Mouse (Mus musculus): ENCODE data around the gene Cadm4. TPM values are rescaled to one million over a fixed set of nuclear protein-coding genes. Genes with fewer than 3 reads are reported as not detected.
A peak's percentile ranks its signal among the peaks of the same experiment; 100 is the strongest.

Gene Cadm4
- total and polyA plus RNA-seq, 3 experiments, result 14.0 to 20.4 (median 14.7) TPM

GRCm38 (mm10) chr7:24461376-24462051, 20.3 kb upstream of the Cadm4 start:
- WGBS, result 23% methylated on average over 14 of the region's 14 CpGs
- H3K4me1 ChIP-seq (ENCODE audit: control insufficient read depth, insufficient read depth, low read length), result peaks cover 11% of the 10 kb centered on the region
- no peak overlapping the region for H3K9ac ChIP-seq (ENCODE audit: low read depth, low read length)
- no peaks in the 10 kb centered on the region for H3K36me3 ChIP-seq (ENCODE audit: control insufficient read depth, insufficient read depth, low read length)
- no peaks in the 10 kb centered on the region for H3K79me2 ChIP-seq (replicated peaks; ENCODE audit: control insufficient read depth, insufficient read depth, low read length)
- TF ChIP-seq EP300 (IDR thresholded peaks at IDR 0.05; ENCODE audit: insufficient read depth, low read depth, low read length) (0 out of 2 replicates have a peak, but pooled peaks have one; percentile 31), POLR2A (IDR thresholded peaks at IDR 0.05; ENCODE audit: insufficient read depth, low read depth, low read length) (no peak)
- H3K27me3 ChIP-seq (ENCODE audit: control insufficient read depth, insufficient read depth, low read length), result no peaks in the 10 kb centered on the region
- DNase-seq, result peak; percentile 39 to 40
- H3K27ac ChIP-seq, result peak overlapping the region; percentile 61
- H3K4me3 ChIP-seq, result no peak overlapping the region
- intact Hi-C loops (cut with DNase I), result no loop called here

GRCm38 (mm10) chr7:24462388-24463319, 19.2 kb upstream of the Cadm4 start, which contains the start of gene Plaur:
Plaur (plus strand) TSS chr7:24462484.
- no peaks in the 10 kb centered on the region for H3K79me2 ChIP-seq (replicated peaks; ENCODE audit: control insufficient read depth, insufficient read depth, low read length)
- H3K27me3 ChIP-seq (ENCODE audit: control insufficient read depth, insufficient read depth, low read length), result no peaks in the 10 kb centered on the region
- H3K9ac ChIP-seq (ENCODE audit: low read depth, low read length), result peak within 1 kb of the TSS; percentile 39; the same call in 1 of the 2 replicates
- WGBS, result 2% methylated on average over 27 of the region's 27 CpGs
- DNase-seq, result peak; percentile 57 to 61
- TF ChIP-seq EP300 (IDR thresholded peaks at IDR 0.05; ENCODE audit: insufficient read depth, low read depth, low read length) (no peak), POLR2A (IDR thresholded peaks at IDR 0.05; ENCODE audit: insufficient read depth, low read depth, low read length) (0 out of 2 replicates have a peak, but pooled peaks have one; percentile 18)
- intact Hi-C loops (cut with DNase I), result no loop called here
- H3K4me1 ChIP-seq (ENCODE audit: control insufficient read depth, insufficient read depth, low read length), result peaks cover 11% of the 10 kb centered on the region
- H3K36me3 ChIP-seq (ENCODE audit: control insufficient read depth, insufficient read depth, low read length), result no peaks in the 10 kb centered on the region
- peak within 1 kb of the TSS; percentile 61 for H3K27ac ChIP-seq
- H3K4me3 ChIP-seq, result peak within 1 kb of the TSS; percentile 40

GRCm38 (mm10) chr7:24466835-24467234, 15.0 kb upstream of the Cadm4 start:
- intact Hi-C loops (cut with DNase I), result no loop called here
- WGBS, result 83% methylated on average over 6 of the region's 6 CpGs
- H3K79me2 ChIP-seq (replicated peaks; ENCODE audit: control insufficient read depth, insufficient read depth, low read length), result no peaks in the 10 kb centered on the region
- no peak overlapping the region for H3K9ac ChIP-seq (ENCODE audit: low read depth, low read length)
- TF ChIP-seq CTCF (IDR thresholded peaks at IDR 0.05), result no peak
- peaks cover under 1% of the 10 kb centered on the region for H3K4me1 ChIP-seq (ENCODE audit: control insufficient read depth, insufficient read depth, low read length)
- no peak overlapping the region for H3K27ac ChIP-seq
- DNase-seq, result no peak
- H3K4me3 ChIP-seq, result no peak overlapping the region
- H3K27me3 ChIP-seq (ENCODE audit: control insufficient read depth, insufficient read depth, low read length), result no peaks in the 10 kb centered on the region
- H3K36me3 ChIP-seq (ENCODE audit: control insufficient read depth, insufficient read depth, low read length), result no peaks in the 10 kb centered on the region

DNA sequence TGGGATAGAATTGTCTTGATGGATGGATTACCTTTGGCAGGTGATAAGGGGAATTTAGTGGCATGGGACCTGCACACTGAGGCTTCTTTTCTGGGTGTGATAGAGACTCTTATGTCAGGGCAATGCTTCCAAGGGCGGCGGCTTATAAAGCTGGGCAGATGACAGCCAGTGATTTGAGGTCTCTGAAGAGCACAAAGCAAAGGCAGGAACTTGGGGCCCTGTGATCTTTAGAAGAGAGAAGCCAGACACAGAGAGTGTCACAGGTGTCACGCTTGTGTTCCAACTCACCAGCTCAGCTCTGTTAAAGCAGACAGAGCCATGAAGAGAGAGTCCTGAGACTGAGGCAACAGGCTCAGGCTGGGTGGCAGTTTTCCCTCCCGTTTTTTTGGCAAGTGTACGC, 13.9 kb upstream of the Cadm4 start:
- no peak for DNase-seq
- H3K36me3 ChIP-seq (ENCODE audit: control insufficient read depth, insufficient read depth, low read length), result no peaks in the 10 kb centered on the region
- no peaks in the 10 kb centered on the region for H3K4me1 ChIP-seq (ENCODE audit: control insufficient read depth, insufficient read depth, low read length)
- no peak overlapping the region for H3K4me3 ChIP-seq
- no peaks in the 10 kb centered on the region for H3K27me3 ChIP-seq (ENCODE audit: control insufficient read depth, insufficient read depth, low read length)
- H3K9ac ChIP-seq (ENCODE audit: low read depth, low read length), result no peak overlapping the region
- 84% methylated on average over 5 of the region's 5 CpGs for WGBS
- intact Hi-C loops (cut with DNase I), result no loop called here
- H3K27ac ChIP-seq, result no peak overlapping the region
- TF ChIP-seq CTCF (IDR thresholded peaks at IDR 0.05) (no peak), POLR2A (IDR thresholded peaks at IDR 0.05; ENCODE audit: insufficient read depth, low read depth, low read length) (no peak), EP300 (IDR thresholded peaks at IDR 0.05; ENCODE audit: insufficient read depth, low read depth, low read length) (no peak)
- H3K79me2 ChIP-seq (replicated peaks; ENCODE audit: control insufficient read depth, insufficient read depth, low read length), result no peaks in the 10 kb centered on the region

- H3K4me3 ChIP-seq, result no peak overlapping the region
- no peak for TF ChIP-seq POLR2A (IDR thresholded peaks at IDR 0.05; ENCODE audit: insufficient read depth, low read depth, low read length)
- TF ChIP-seq EP300 (IDR thresholded peaks at IDR 0.05; ENCODE audit: insufficient read depth, low read depth, low read length), result no peak
- TF ChIP-seq CTCF (IDR thresholded peaks at IDR 0.05), result peak; percentile 71
- H3K27ac ChIP-seq, result no peak overlapping the region
- H3K27me3 ChIP-seq (ENCODE audit: control insufficient read depth, insufficient read depth, low read length), result no peaks in the 10 kb centered on the region
- intact Hi-C loops (cut with DNase I), result no loop called here
- H3K9ac ChIP-seq (ENCODE audit: low read depth, low read length), result no peak overlapping the region
- H3K36me3 ChIP-seq (ENCODE audit: control insufficient read depth, insufficient read depth, low read length), result no peaks in the 10 kb centered on the region
- no peaks in the 10 kb centered on the region for H3K79me2 ChIP-seq (replicated peaks; ENCODE audit: control insufficient read depth, insufficient read depth, low read length)
- H3K4me1 ChIP-seq (ENCODE audit: control insufficient read depth, insufficient read depth, low read length), result no peaks in the 10 kb centered on the region
- WGBS, result 84% methylated on average over 3 of the region's 3 CpGs
- DNase-seq, result no peak
Observed at GRCm38 (mm10) chr7:24469126-24469525, 12.7 kb upstream of the Cadm4 start.

DNA sequence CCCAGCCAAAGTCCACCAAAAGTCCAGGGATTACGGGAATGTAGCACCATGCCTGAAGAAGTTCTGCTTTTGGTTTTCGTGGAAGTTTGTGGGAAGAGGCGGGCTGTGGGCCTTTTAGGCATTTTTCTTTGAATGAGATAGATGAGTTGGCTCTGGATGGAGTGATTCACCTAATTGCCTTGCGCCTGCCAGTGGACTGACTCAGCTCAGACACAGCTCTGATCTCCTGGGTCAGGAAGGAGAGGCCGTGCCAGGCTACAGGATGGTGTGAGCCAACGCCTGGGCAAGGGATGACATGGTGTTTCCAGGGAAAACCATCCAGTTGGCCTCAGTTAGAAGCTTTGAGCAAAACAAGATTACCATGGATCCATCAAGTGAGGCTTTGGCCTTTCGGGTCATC, 11.5 kb upstream of the Cadm4 start:
- TF ChIP-seq POLR2A (IDR thresholded peaks at IDR 0.05; ENCODE audit: insufficient read depth, low read depth, low read length) (no peak), CTCF (IDR thresholded peaks at IDR 0.05) (no peak), EP300 (IDR thresholded peaks at IDR 0.05; ENCODE audit: insufficient read depth, low read depth, low read length) (no peak)
- Histone ChIP-seq H3K27ac (no peak overlapping the region), H3K4me1 (ENCODE audit: control insufficient read depth, insufficient read depth, low read length) (no peaks in the 10 kb centered on the region), H3K27me3 (ENCODE audit: control insufficient read depth, insufficient read depth, low read length) (no peaks in the 10 kb centered on the region), H3K36me3 (ENCODE audit: control insufficient read depth, insufficient read depth, low read length) (no peaks in the 10 kb centered on the region), H3K79me2 (replicated peaks; ENCODE audit: control insufficient read depth, insufficient read depth, low read length) (no peaks in the 10 kb centered on the region), H3K9ac (ENCODE audit: low read depth, low read length) (no peak overlapping the region), H3K4me3 (no peak overlapping the region)
- DNase-seq, result peak in 1 of 2 experiments; percentile 41
- intact Hi-C loops (cut with DNase I), result loop anchor here (5.0 kb wide), 2 partner anchors 37 to 57 kb away; partner anchors contain the start of gene Zfp428
- WGBS, result 85% methylated on average over 7 of the region's 7 CpGs

Measured in heart, adult 2 months (tissue).